Mouse (Mus musculus): ENCODE measurements around the gene Naip6. TPM values are rescaled to one million over a fixed set of nuclear protein-coding genes. Genes with fewer than 3 reads are reported as not detected.
"Not testable (repeated sequence)": the region's sequence is repeated elsewhere in the genome, so short reads cannot be mapped to it uniquely, and the experiment has no call there.

Naip6 gene
- polyA plus RNA-seq, 1 experiment from 2014 or later = 0.28 TPM

DNA sequence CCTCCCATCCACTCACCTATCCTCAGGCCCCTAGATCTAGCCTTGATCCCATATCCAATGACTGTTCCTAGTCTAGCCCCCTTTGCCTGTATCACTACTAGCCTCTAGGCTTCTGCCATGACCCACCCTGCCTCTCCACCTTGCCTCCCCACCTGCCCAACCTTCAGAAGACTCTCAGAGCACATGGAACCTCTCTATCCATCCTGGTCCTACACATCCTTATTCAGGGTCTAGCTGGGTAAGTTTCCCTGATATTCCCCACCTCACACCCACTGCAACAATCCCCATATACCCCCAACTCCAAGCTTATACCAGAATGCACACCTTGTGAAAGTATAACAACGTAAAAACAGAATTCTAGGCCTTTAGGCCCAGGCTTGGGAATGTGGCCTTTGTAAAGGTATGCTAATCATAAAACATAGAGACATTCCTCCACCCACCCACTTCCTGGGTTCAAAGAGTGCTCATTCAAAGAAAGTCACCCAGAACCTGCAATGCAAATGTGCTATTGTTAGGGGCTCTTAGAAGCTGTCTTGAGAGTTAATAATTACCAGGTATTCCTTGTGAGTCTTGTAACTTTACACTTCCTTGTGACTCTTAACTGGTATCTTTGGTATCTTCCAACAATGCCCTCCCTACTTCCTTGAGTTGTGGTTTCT is 45.9 kb downstream of the Naip6 start:
- not testable (repeated sequence) for H3K9ac ChIP-seq (ENCODE audit: low read depth, low read length); H3K27me3 ChIP-seq (ENCODE audit: control insufficient read depth, insufficient read depth, low read length); H3K4me1 ChIP-seq (ENCODE audit: control insufficient read depth, insufficient read depth, low read length); H3K4me3 ChIP-seq (ENCODE audit: low read length); ATAC-seq (ENCODE audit: low FRiP score, low TSS enrichment); H3K27ac ChIP-seq (ENCODE audit: low read depth, low read length); H3K9me3 ChIP-seq (ENCODE audit: control insufficient read depth, low read length); H3K4me2 ChIP-seq (replicated peaks; ENCODE audit: low read depth, low read length); H3K36me3 ChIP-seq (ENCODE audit: control insufficient read depth, insufficient read depth, low read length)
- WGBS = no CpG with 5 or more reads among the region's 1 CpGs

GRCm38 (mm10) chr13:100256996-100257395 is 60.5 kb downstream of the Naip6 start:
- ATAC-seq (ENCODE audit: low FRiP score, low TSS enrichment); H3K4me2 ChIP-seq (replicated peaks; ENCODE audit: low read depth, low read length); H3K9ac ChIP-seq (ENCODE audit: low read depth, low read length); H3K27me3 ChIP-seq (ENCODE audit: control insufficient read depth, insufficient read depth, low read length); H3K4me3 ChIP-seq (ENCODE audit: low read length); H3K4me1 ChIP-seq (ENCODE audit: control insufficient read depth, insufficient read depth, low read length); H3K9me3 ChIP-seq (ENCODE audit: control insufficient read depth, low read length); H3K36me3 ChIP-seq (ENCODE audit: control insufficient read depth, insufficient read depth, low read length); H3K27ac ChIP-seq (ENCODE audit: low read depth, low read length): not testable (repeated sequence)
- 53% methylated on average over 2 of the region's 2 CpGs for WGBS

GRCm38 (mm10) chr13:100255925-100256324 is 61.5 kb downstream of the Naip6 start:
- 91% methylated on average over 5 of the region's 6 CpGs for WGBS
- ATAC-seq (ENCODE audit: low FRiP score, low TSS enrichment); H3K27ac ChIP-seq (ENCODE audit: low read depth, low read length): not testable (repeated sequence)

GRCm38 (mm10) chr13:100251897-100252296 is 65.6 kb downstream of the Naip6 start:
- H3K27ac ChIP-seq (ENCODE audit: low read depth, low read length); H3K4me3 ChIP-seq (ENCODE audit: low read length); ATAC-seq (ENCODE audit: low FRiP score, low TSS enrichment); H3K9ac ChIP-seq (ENCODE audit: low read depth, low read length); H3K4me1 ChIP-seq (ENCODE audit: control insufficient read depth, insufficient read depth, low read length); H3K4me2 ChIP-seq (replicated peaks; ENCODE audit: low read depth, low read length); H3K36me3 ChIP-seq (ENCODE audit: control insufficient read depth, insufficient read depth, low read length); H3K9me3 ChIP-seq (ENCODE audit: control insufficient read depth, low read length); H3K27me3 ChIP-seq (ENCODE audit: control insufficient read depth, insufficient read depth, low read length): not testable (repeated sequence)
- 90% methylated on average over 2 of the region's 2 CpGs for WGBS

More at GRCm38 (mm10) chr13:100255925-100256324, 61.5 kb downstream of the Naip6 start:
- not testable (repeated sequence) for H3K27me3 ChIP-seq (ENCODE audit: control insufficient read depth, insufficient read depth, low read length); H3K36me3 ChIP-seq (ENCODE audit: control insufficient read depth, insufficient read depth, low read length); H3K4me2 ChIP-seq (replicated peaks; ENCODE audit: low read depth, low read length); H3K9ac ChIP-seq (ENCODE audit: low read depth, low read length); H3K4me1 ChIP-seq (ENCODE audit: control insufficient read depth, insufficient read depth, low read length); H3K4me3 ChIP-seq (ENCODE audit: low read length); H3K9me3 ChIP-seq (ENCODE audit: control insufficient read depth, low read length)

GRCm38 (mm10) chr13:100246896-100247519 is 70.5 kb downstream of the Naip6 start:
- H3K4me1 ChIP-seq (ENCODE audit: control insufficient read depth, insufficient read depth, low read length); H3K36me3 ChIP-seq (ENCODE audit: control insufficient read depth, insufficient read depth, low read length); H3K4me2 ChIP-seq (replicated peaks; ENCODE audit: low read depth, low read length); H3K4me3 ChIP-seq (ENCODE audit: low read length); ATAC-seq (ENCODE audit: low FRiP score, low TSS enrichment); H3K27ac ChIP-seq (ENCODE audit: low read depth, low read length); H3K9ac ChIP-seq (ENCODE audit: low read depth, low read length); H3K27me3 ChIP-seq (ENCODE audit: control insufficient read depth, insufficient read depth, low read length); H3K9me3 ChIP-seq (ENCODE audit: control insufficient read depth, low read length): not testable (repeated sequence)
- 78% methylated on average over 5 of the region's 5 CpGs for WGBS

GRCm38 (mm10) chr13:100246223-100246622 is 71.3 kb downstream of the Naip6 start, which contains the start of gene Naip5:
Gene Naip5 (minus strand): TSS chr13:100246323.
- not testable (repeated sequence) for H3K27ac ChIP-seq (ENCODE audit: low read depth, low read length); H3K4me1 ChIP-seq (ENCODE audit: control insufficient read depth, insufficient read depth, low read length); H3K9ac ChIP-seq (ENCODE audit: low read depth, low read length); H3K36me3 ChIP-seq (ENCODE audit: control insufficient read depth, insufficient read depth, low read length); ATAC-seq (ENCODE audit: low FRiP score, low TSS enrichment); H3K27me3 ChIP-seq (ENCODE audit: control insufficient read depth, insufficient read depth, low read length); H3K4me2 ChIP-seq (replicated peaks; ENCODE audit: low read depth, low read length); H3K4me3 ChIP-seq (ENCODE audit: low read length); H3K9me3 ChIP-seq (ENCODE audit: control insufficient read depth, low read length)
- 79% methylated on average over 4 of the region's 4 CpGs for WGBS

DNA sequence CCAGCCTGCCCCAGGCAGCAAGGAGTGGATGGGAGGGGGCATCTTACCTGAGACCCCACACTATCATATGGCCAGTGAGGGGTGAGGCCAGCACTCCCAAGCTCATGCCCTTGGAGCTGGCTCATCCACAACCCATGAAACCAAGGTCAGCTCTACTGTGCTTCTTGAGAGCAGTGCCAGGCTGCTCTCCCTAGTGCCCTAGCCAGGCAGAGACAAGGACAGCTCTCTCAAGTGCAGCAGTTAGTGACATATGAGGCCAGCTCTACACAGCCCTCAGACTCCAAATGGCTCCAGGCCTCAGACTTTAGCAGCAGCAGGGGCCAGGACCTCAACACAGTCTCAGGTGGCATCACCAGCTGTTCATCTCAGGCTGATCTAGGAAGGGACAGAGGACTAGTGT is 73.8 kb downstream of the Naip6 start:
- H3K9me3 ChIP-seq (ENCODE audit: control insufficient read depth, low read length) = no peaks in the 10 kb centered on the region
- H3K4me3 ChIP-seq (ENCODE audit: low read length) = no peak overlapping the region
- no peaks in the 10 kb centered on the region for H3K36me3 ChIP-seq (ENCODE audit: control insufficient read depth, insufficient read depth, low read length)
- no peak for ATAC-seq (ENCODE audit: low FRiP score, low TSS enrichment)
- no peaks in the 10 kb centered on the region for H3K27me3 ChIP-seq (ENCODE audit: control insufficient read depth, insufficient read depth, low read length)
- H3K4me1 ChIP-seq (ENCODE audit: control insufficient read depth, insufficient read depth, low read length) = no peaks in the 10 kb centered on the region
- H3K9ac ChIP-seq (ENCODE audit: low read depth, low read length) = no peak overlapping the region
- no peak overlapping the region for H3K27ac ChIP-seq (ENCODE audit: low read depth, low read length)
- H3K4me2 ChIP-seq (replicated peaks; ENCODE audit: low read depth, low read length) = no peak overlapping the region

Other genes with a start within 250 kb of the Naip6 start
- 31.8 and 35.2 TPM in 2 replicates for gene Bdp1, start 213.6 kb downstream of the Naip6 start, polyA plus RNA-seq (2014; fragmentation: Nextera tagmentation; extraction: Ambion mirVana)
- gene Serf1, start 209.7 kb downstream of the Naip6 start, polyA plus RNA-seq (2014; fragmentation: Nextera tagmentation; extraction: Ambion mirVana) = 200 and 253 TPM in 2 replicates
- 78.8 and 91.0 TPM in 2 replicates for gene Smn1, start 192.8 kb downstream of the Naip6 start, polyA plus RNA-seq (2014; fragmentation: Nextera tagmentation; extraction: Ambion mirVana)
- gene Naip2, start 115.6 kb downstream of the Naip6 start, polyA plus RNA-seq (2014; fragmentation: Nextera tagmentation; extraction: Ambion mirVana) = 0.31 and 0.57 TPM in 2 replicates
- gene Naip5, start 71.4 kb downstream of the Naip6 start, polyA plus RNA-seq (2014; fragmentation: Nextera tagmentation; extraction: Ambion mirVana) = 0.43 and 0.46 TPM in 2 replicates
- 0.04 TPM in 1 of 2 replicates, not detected in the other for gene Naip1, start 135.2 kb upstream of the Naip6 start, polyA plus RNA-seq (2014; fragmentation: Nextera tagmentation; extraction: Ambion mirVana)
- gene Gtf2h2, start 174.9 kb upstream of the Naip6 start, polyA plus RNA-seq (2014; fragmentation: Nextera tagmentation; extraction: Ambion mirVana) = 86.3 and 94.4 TPM in 2 replicates
- 15.8 and 32.7 TPM in 2 replicates for gene Ocln, start 235.0 kb upstream of the Naip6 start, polyA plus RNA-seq (2014; fragmentation: Nextera tagmentation; extraction: Ambion mirVana)